Mouse (Mus musculus) liver, embryonic 11.5 days (tissue): Measurements from ENCODE around the gene Aven. TPM values are rescaled to one million over a fixed set of nuclear protein-coding genes. Genes with fewer than 3 reads are reported as not detected.

Experiments
- ATAC-seq: fragments of 200-750 bp; cut with Nextera tagmentation; replicated peaks from 2 replicates; pipeline ENCODE4 v1.8.0; 2017; ENCODE audit warnings: moderate number of reproducible peaks, mild to moderate bottlenecking, moderate TSS enrichment, moderate library complexity; ENCODE audit not compliant: low FRiP score
- DNase-seq: peaks from one replicate; pipeline ENCODE4 v3.0.0-alpha.2; 2017; ENCODE audit warnings: low spot score
- H3K27ac ChIP-seq: fragments of 300-500 bp; sonication (generic); 2 replicates; pipeline ENCODE4 v1.5.1; 2014; ENCODE audit warnings: mild to moderate bottlenecking, low read depth, low read length, control low read depth
- H3K27me3 ChIP-seq: fragments of 300-500 bp; sonication (generic); replicated peaks from 2 replicates; pipeline ENCODE4 v1.6.1; 2014; ENCODE audit warnings: low read length, mixed read lengths; ENCODE audit not compliant: control insufficient read depth, insufficient read depth
- H3K36me3 ChIP-seq: fragments of 300-500 bp; sonication (generic); 2 replicates; pipeline ENCODE4 v1.6.1; 2014; ENCODE audit warnings: mild to moderate bottlenecking, low read length, moderate library complexity, mixed read lengths; ENCODE audit not compliant: control insufficient read depth, insufficient read depth
- H3K4me1 ChIP-seq: fragments of 300-500 bp; sonication (generic); replicated peaks from 2 replicates; pipeline ENCODE4 v1.6.1; 2014; ENCODE audit warnings: low read length, mixed read lengths; ENCODE audit not compliant: control insufficient read depth, insufficient read depth
- H3K4me2 ChIP-seq: fragments of 300-500 bp; sonication (generic); 2 replicates; pipeline ENCODE4 v1.6.1; 2014; ENCODE audit warnings: mild to moderate bottlenecking, control low read depth, moderate library complexity
- H3K4me3 ChIP-seq: fragments of 300-500 bp; sonication (generic); 2 replicates; pipeline ENCODE4 v1.5.1; 2014; ENCODE audit warnings: low read depth, low read length, control low read depth
- H3K9ac ChIP-seq: fragments of 300-500 bp; sonication (generic); 2 replicates; pipeline ENCODE4 v1.6.1; 2014; ENCODE audit warnings: low read depth, low read length, control low read depth
- H3K9me3 ChIP-seq: fragments of 300-500 bp; sonication (generic); 2 replicates; pipeline ENCODE4 v1.6.1; 2016; ENCODE audit warnings: low read length, inconsistent platforms, mixed read lengths; ENCODE audit not compliant: control insufficient read depth
- WGBS: fragments of 180-500 bp; shearing (Covaris S2); extraction: QIAGEN DNeasy Blood & Tissue Kit; methylation state at CpG from one replicate; pipeline ENCODE4 v1.1.7; 2014; 5-methylcytosine and 5-hydroxymethylcytosine counted together
- polyA plus RNA-seq: library from polyadenylated mRNA; unstranded; fragments of >200 nt; fragmentation: Nextera tagmentation; extraction: Ambion mirVana; gene quantifications from 2 replicates; pipeline ENCODE4 v1.2.1, GENCODE M21; 2014

Gene Aven
- polyA plus RNA-seq, 1 experiment from 2014 or later = 13.6 TPM

- Histone ChIP-seq H3K27ac (no peak overlapping the region), H3K27me3 (no peaks in the 10 kb centered on the region), H3K9me3 (no peaks in the 10 kb centered on the region), H3K4me2 (no peak overlapping the region), H3K36me3 (no peaks in the 10 kb centered on the region), H3K4me3 (no peak overlapping the region), H3K4me1 (no peaks in the 10 kb centered on the region), H3K9ac (no peak overlapping the region)
- DNase-seq (no peak), ATAC-seq (no peak)
Observed at GRCm38 (mm10) chr2:112557453-112557852, 64.7 kb downstream of the Aven start.

- Histone ChIP-seq H3K9me3 (no peaks in the 10 kb centered on the region), H3K4me2 (no peak overlapping the region), H3K27ac (no peak overlapping the region), H3K4me3 (no peak overlapping the region), H3K4me1 (no peaks in the 10 kb centered on the region), H3K27me3 (no peaks in the 10 kb centered on the region), H3K9ac (no peak overlapping the region), H3K36me3 (no peaks in the 10 kb centered on the region)
- DNase-seq = no peak
- ATAC-seq = no peak
- 89% methylated on average over 7 of the region's 7 CpGs for WGBS
Observed at GRCm38 (mm10) chr2:112561549-112561948, 68.8 kb downstream of the Aven start.

DNA sequence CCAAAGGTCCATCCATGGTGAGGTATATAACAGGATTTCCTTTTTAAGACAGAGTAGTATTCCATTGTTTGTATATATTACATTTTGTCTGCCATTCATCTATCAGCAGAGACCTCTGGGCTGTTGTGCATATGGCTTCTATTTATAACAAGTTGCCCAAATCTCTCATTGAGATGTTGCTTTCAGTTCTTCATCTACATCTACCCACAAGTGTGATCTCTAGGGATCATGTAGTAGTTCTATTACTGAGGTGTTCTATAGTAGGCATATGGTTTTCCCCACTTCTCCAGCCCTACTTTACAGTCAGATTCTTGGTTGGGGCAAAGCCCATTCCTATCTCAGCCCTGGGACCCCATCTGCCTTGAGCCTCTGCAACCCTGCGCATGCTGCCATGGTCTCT is 72.3 kb downstream of the Aven start:
- H3K27ac ChIP-seq = no peak overlapping the region
- H3K36me3 ChIP-seq = no peaks in the 10 kb centered on the region
- no peaks in the 10 kb centered on the region for H3K27me3 ChIP-seq
- no peak overlapping the region for H3K4me2 ChIP-seq
- DNase-seq (no peak), ATAC-seq (no peak)
- WGBS = 91% methylated on average over 1 of the region's 1 CpGs
- H3K4me1 ChIP-seq = no peaks in the 10 kb centered on the region
- no peak overlapping the region for H3K9ac ChIP-seq
- H3K9me3 ChIP-seq = no peaks in the 10 kb centered on the region
- no peak overlapping the region for H3K4me3 ChIP-seq

- no peak for ATAC-seq
- H3K4me1 ChIP-seq = no peaks in the 10 kb centered on the region
- H3K36me3 ChIP-seq = no peaks in the 10 kb centered on the region
- 85% methylated on average over 4 of the region's 4 CpGs for WGBS
- H3K9me3 ChIP-seq = no peaks in the 10 kb centered on the region
- no peak overlapping the region for H3K4me3 ChIP-seq
- H3K27me3 ChIP-seq = no peaks in the 10 kb centered on the region
- no peak overlapping the region for H3K4me2 ChIP-seq
- no peak for DNase-seq
- no peak overlapping the region for H3K9ac ChIP-seq
- no peak overlapping the region for H3K27ac ChIP-seq
Observed at GRCm38 (mm10) chr2:112566290-112567085, 73.7 kb downstream of the Aven start.

DNA sequence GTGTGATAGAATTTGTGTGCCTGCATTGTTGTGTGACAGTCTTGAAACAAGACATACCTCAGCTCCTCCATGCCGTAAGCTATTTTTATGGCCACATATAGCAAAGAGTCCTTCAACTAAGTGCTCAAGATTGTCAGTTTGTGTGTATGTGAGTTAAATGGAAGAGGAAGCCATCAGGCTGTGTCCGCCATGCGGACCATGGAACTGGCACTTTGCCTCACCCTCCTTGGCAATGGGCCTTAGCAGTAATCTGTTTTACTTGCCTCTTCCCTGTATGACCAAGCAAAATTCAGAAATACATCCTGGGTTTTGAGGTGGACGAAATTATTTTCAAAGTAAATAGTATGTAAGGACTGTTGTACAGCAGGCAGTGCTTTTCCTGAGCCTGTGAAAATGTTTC is 75.0 kb downstream of the Aven start:
- WGBS = 95% methylated on average over 4 of the region's 4 CpGs
- no peaks in the 10 kb centered on the region for H3K36me3 ChIP-seq
- no peak overlapping the region for H3K27ac ChIP-seq
- no peaks in the 10 kb centered on the region for H3K4me1 ChIP-seq
- H3K9me3 ChIP-seq = no peaks in the 10 kb centered on the region
- no peak overlapping the region for H3K9ac ChIP-seq
- no peak overlapping the region for H3K4me2 ChIP-seq
- DNase-seq (no peak), ATAC-seq (no peak)
- no peaks in the 10 kb centered on the region for H3K27me3 ChIP-seq
- H3K4me3 ChIP-seq = no peak overlapping the region

GRCm38 (mm10) chr2:112590985-112591384 is 98.2 kb downstream of the Aven start:
- no peak for ATAC-seq
- Histone ChIP-seq H3K4me3 (no peak overlapping the region), H3K36me3 (no peaks in the 10 kb centered on the region), H3K9me3 (no peaks in the 10 kb centered on the region), H3K27ac (no peak overlapping the region), H3K4me2 (no peak overlapping the region), H3K27me3 (no peaks in the 10 kb centered on the region), H3K4me1 (peaks cover 5% of the 10 kb centered on the region; the same call in 1 of the 2 replicates), H3K9ac (no peak overlapping the region)
- DNase-seq = no peak
- WGBS = 86% methylated on average over 7 of the region's 7 CpGs

GRCm38 (mm10) chr2:112591451-112591871 is 98.7 kb downstream of the Aven start:
- Histone ChIP-seq H3K4me2 (no peak overlapping the region), H3K9ac (no peak overlapping the region), H3K9me3 (no peaks in the 10 kb centered on the region), H3K27ac (no peak overlapping the region), H3K36me3 (no peaks in the 10 kb centered on the region), H3K4me1 (peaks cover 5% of the 10 kb centered on the region; the same call in 1 of the 2 replicates), H3K27me3 (no peaks in the 10 kb centered on the region), H3K4me3 (no peak overlapping the region)
- ATAC-seq (no peak), DNase-seq (no peak)
- WGBS = 77% methylated on average over 6 of the region's 6 CpGs

DNA sequence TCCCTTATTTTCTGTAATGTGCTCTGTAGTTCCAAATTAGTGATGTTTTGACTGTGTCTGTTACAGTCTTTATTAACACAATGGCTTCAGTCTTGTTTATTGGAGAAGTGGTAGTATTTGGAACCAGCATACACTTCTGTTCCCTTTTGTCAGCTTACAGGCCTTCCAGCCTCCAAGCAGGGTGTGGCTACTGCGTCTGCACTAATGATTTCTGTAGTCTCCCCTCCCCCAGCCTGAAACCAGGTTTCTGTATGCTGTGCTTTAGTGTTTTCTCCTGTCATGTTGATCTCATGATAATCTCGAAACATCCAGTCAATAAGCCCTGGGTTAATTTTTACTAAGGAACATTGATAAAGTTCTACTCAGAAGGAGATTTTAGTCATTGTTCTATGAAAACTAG is 100.6 kb downstream of the Aven start:
- no peak overlapping the region for H3K9ac ChIP-seq
- H3K9me3 ChIP-seq = no peaks in the 10 kb centered on the region
- ATAC-seq = no peak
- no peak overlapping the region for H3K27ac ChIP-seq
- DNase-seq = no peak
- no peak overlapping the region for H3K4me3 ChIP-seq
- no peak overlapping the region for H3K4me2 ChIP-seq
- no peaks in the 10 kb centered on the region for H3K36me3 ChIP-seq
- whole genome bisulfite sequencing = 54% methylated on average over 2 of the region's 2 CpGs
- H3K27me3 ChIP-seq = no peaks in the 10 kb centered on the region
- peaks cover 5% of the 10 kb centered on the region; the same call in 1 of the 2 replicates for H3K4me1 ChIP-seq

DNA sequence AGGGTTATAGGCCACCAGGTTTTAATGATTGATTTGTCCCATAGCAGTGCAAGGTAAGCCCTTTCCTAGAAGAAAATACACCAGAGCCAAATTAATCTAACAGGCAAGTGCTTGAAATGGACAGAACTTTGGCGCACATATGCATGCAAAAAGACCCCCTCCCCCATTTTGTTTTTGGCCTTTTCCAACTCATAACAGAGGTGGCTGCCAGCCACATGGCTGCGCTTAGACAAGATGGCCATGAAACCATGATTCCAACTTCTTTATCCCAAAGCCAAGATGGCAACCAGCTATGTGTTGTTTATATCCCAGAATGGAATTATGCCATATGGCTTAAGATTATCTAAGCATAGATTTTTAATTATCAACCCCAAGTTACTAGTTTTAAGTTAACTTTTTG is 101.0 kb downstream of the Aven start:
- whole genome bisulfite sequencing = 93% methylated on average over 2 of the region's 2 CpGs
- no peak for DNase-seq

More for the DNA sequence above, 101.0 kb downstream of the Aven start:
- Histone ChIP-seq H3K4me1 (peaks cover 5% of the 10 kb centered on the region; the same call in 1 of the 2 replicates), H3K27me3 (no peaks in the 10 kb centered on the region), H3K4me2 (no peak overlapping the region), H3K9ac (no peak overlapping the region), H3K9me3 (no peaks in the 10 kb centered on the region), H3K36me3 (no peaks in the 10 kb centered on the region), H3K27ac (no peak overlapping the region), H3K4me3 (no peak overlapping the region)
- no peak for ATAC-seq
